ENCODE assay signal across 9 mouse cellular contexts in genomic region chr3:27708581-27708980, GRCm38 (mm10). TPM values are rescaled to one million over a fixed set of nuclear protein-coding genes. Genes with fewer than 3 reads are reported as not detected.
DNase-seq lines count a peak whose midpoint lies in the region; ATAC-seq and TF ChIP-seq lines count a peak whose summit lies in the region.
"Had no signal": no experiment of that assay in that cellular context is flagged by ENCODE, and none has a peak within 500 bp of the region (broad histone marks: within the 10 kb centered on the region; RNA-seq: fewer than 3 reads in every experiment).

No protein-coding gene starts in this region.

- H3K27ac ChIP-seq in layer of hippocampus, adult 2 months: no peak overlapping the region
- peak overlapping the region; percentile 97 for H3K27ac ChIP-seq in embryonic facial prominence, embryonic 15.5 days (replicated peaks)
- H3K27ac ChIP-seq in intestine, embryonic 16.5 days (ENCODE audit: low read length): no peak overlapping the region
- no peak overlapping the region for H3K27ac ChIP-seq in neural tube, embryonic 12.5 days
- no peak overlapping the region for H3K27ac ChIP-seq in thymus, adult 2 months (ENCODE audit: control insufficient read depth, insufficient read depth, low read length)

- peak overlapping the region; percentile 50 for H3K4me2 ChIP-seq in embryonic facial prominence, embryonic 15.5 days (replicated peaks)
- peak overlapping the region; percentile 75 for H3K4me2 ChIP-seq in intestine, embryonic 16.5 days (ENCODE audit: low read depth, low read length)
- peak overlapping the region; percentile 83 for H3K4me2 ChIP-seq in neural tube, embryonic 12.5 days (replicated peaks)

- 13% methylated on average over 5 of the region's 5 CpGs for WGBS in embryonic facial prominence, embryonic 15.5 days
- WGBS in intestine, embryonic 16.5 days: 29% methylated on average over 5 of the region's 5 CpGs
- WGBS in neural tube, embryonic 12.5 days: 23% methylated on average over 5 of the region's 5 CpGs
- WGBS in thymus, adult 2 months: 93% methylated on average over 5 of the region's 5 CpGs

- no peak for DNase-seq in layer of hippocampus, adult 2 months (ENCODE audit: low spot score in 2 of 2)
- no peak for DNase-seq in layer of hippocampus, postnatal 10 days (ENCODE audit: low spot score in 2 of 2)
- DNase-seq in thymus, adult 2 months: no peak
- DNase-seq in layer of hippocampus, postnatal 14 days (ENCODE audit: low spot score in 2 of 2): no peak
- DNase-seq in left cerebral cortex, postnatal 36 days (ENCODE audit: low spot score in 2 of 2): no peak
- DNase-seq: left cerebral cortex, postnatal 4 days had no signal

- intact Hi-C loops in left cerebral cortex, postnatal 36 days (cut with DNase I): loop anchor here (5.0 to 10.0 kb wide), 2 partner anchors 134 to 241 kb away; no protein-coding TSS in a partner anchor

- TF ChIP-seq CTCF in layer of hippocampus, adult 2 months (conservative IDR thresholded peaks at IDR 0.05): peak; percentile 37; the same call in 1 of the 2 replicates
- no peak for TF ChIP-seq CTCF in thymus, adult 2 months (IDR thresholded peaks at IDR 0.05; ENCODE audit: borderline replicate concordance, control insufficient read depth, extremely low read depth, insufficient read depth, low read length, poor library complexity)

- no peaks in the 10 kb centered on the region for H3K27me3 ChIP-seq in embryonic facial prominence, embryonic 15.5 days
- H3K27me3 ChIP-seq in intestine, embryonic 16.5 days (replicated peaks; ENCODE audit: control insufficient read depth, insufficient read depth, low read length): no peaks in the 10 kb centered on the region
- H3K27me3 ChIP-seq in neural tube, embryonic 12.5 days (replicated peaks): no peaks in the 10 kb centered on the region
- H3K27me3 ChIP-seq in thymus, adult 2 months (ENCODE audit: control insufficient read depth, insufficient read depth, low read length): peaks cover 13% of the 10 kb centered on the region

- H3K9ac ChIP-seq in embryonic facial prominence, embryonic 15.5 days: peak overlapping the region; percentile 69; the same call in 1 of the 2 replicates
- H3K9ac ChIP-seq in intestine, embryonic 16.5 days (ENCODE audit: low read depth, low read length): peak overlapping the region; percentile 96
- peak overlapping the region; percentile 90; the same call in 1 of the 2 replicates for H3K9ac ChIP-seq in neural tube, embryonic 12.5 days

- ATAC-seq in embryonic facial prominence, embryonic 15.5 days (ENCODE audit: insufficient number of reproducible peaks, low FRiP score, low TSS enrichment, low read depth): no peak
- ATAC-seq in intestine, embryonic 16.5 days: no peak
- no peak for ATAC-seq in neural tube, embryonic 12.5 days (ENCODE audit: low FRiP score, low read depth)

- H3K9me3 ChIP-seq in embryonic facial prominence, embryonic 15.5 days (replicated peaks): no peaks in the 10 kb centered on the region
- H3K9me3 ChIP-seq in intestine, embryonic 16.5 days (ENCODE audit: control insufficient read depth, low read length): no peaks in the 10 kb centered on the region
- H3K9me3 ChIP-seq in neural tube, embryonic 12.5 days: no peaks in the 10 kb centered on the region

- TF ChIP-seq POLR2A in thymus, adult 2 months (IDR thresholded peaks at IDR 0.05; ENCODE audit: control insufficient read depth, extremely low read depth, insufficient read depth, low read length, poor library complexity): no peak

- H3K4me3 ChIP-seq in layer of hippocampus, adult 2 months: peak overlapping the region; percentile 93
- peak overlapping the region; percentile 94 for H3K4me3 ChIP-seq in embryonic facial prominence, embryonic 15.5 days (replicated peaks)
- H3K4me3 ChIP-seq in intestine, embryonic 16.5 days (ENCODE audit: low read length): peak overlapping the region; percentile 95
- H3K4me3 ChIP-seq in neural tube, embryonic 12.5 days: peak overlapping the region; percentile 81
- H3K4me3 ChIP-seq in thymus, adult 2 months (ENCODE audit: control insufficient read depth, insufficient read depth, low read length): no peak overlapping the region

- H3K36me3 ChIP-seq in embryonic facial prominence, embryonic 15.5 days: no peaks in the 10 kb centered on the region
- no peaks in the 10 kb centered on the region for H3K36me3 ChIP-seq in intestine, embryonic 16.5 days (ENCODE audit: control insufficient read depth, insufficient read depth, low read length)
- no peaks in the 10 kb centered on the region for H3K36me3 ChIP-seq in neural tube, embryonic 12.5 days
- no peaks in the 10 kb centered on the region for H3K36me3 ChIP-seq in thymus, adult 2 months (ENCODE audit: control insufficient read depth, insufficient read depth, low read length)

- peaks cover 32% of the 10 kb centered on the region for H3K4me1 ChIP-seq in embryonic facial prominence, embryonic 15.5 days
- H3K4me1 ChIP-seq in intestine, embryonic 16.5 days (ENCODE audit: control insufficient read depth, insufficient read depth, low read length): peaks cover 31% of the 10 kb centered on the region
- peaks cover 8% of the 10 kb centered on the region; the same call in 1 of the 2 replicates for H3K4me1 ChIP-seq in neural tube, embryonic 12.5 days
- H3K4me1 ChIP-seq in thymus, adult 2 months (replicated peaks; ENCODE audit: control insufficient read depth, insufficient read depth, low read length): peaks cover 4% of the 10 kb centered on the region; the same call in 1 of the 2 replicates

RNA-seq across cellular contexts. Expression of gene Fndc3b, which starts 2.5 kb away (rescaled TPM):
- 10 to 100 TPM; 18.9 to 26.2 TPM for total RNA-seq in layer of hippocampus, adult 2 months (2021)
- 10 to 100 TPM; 28.4 to 31.3 TPM for total RNA-seq in layer of hippocampus, postnatal 10 days (2021)
- 31.8 and 33.9 TPM in 2 replicates for polyA plus RNA-seq in embryonic facial prominence, embryonic 15.5 days (2015; fragmentation: Nextera tagmentation; extraction: Ambion mirVana)
- polyA plus RNA-seq in intestine, embryonic 16.5 days (2015; fragmentation: Nextera tagmentation; extraction: Ambion mirVana): 14.0 and 15.4 TPM in 2 replicates
- 14.4 and 16.0 TPM in 2 replicates for polyA plus RNA-seq in neural tube, embryonic 12.5 days (2016; fragmentation: Nextera tagmentation; extraction: Ambion mirVana)
- 3.8 and 4.7 TPM in 2 replicates for polyA plus RNA-seq in thymus, adult 2 months (2012; rRNA removed)
- total RNA-seq in layer of hippocampus, postnatal 14 days (2021): 10 to 100 TPM; 23.7 to 31.1 TPM
- total RNA-seq in left cerebral cortex, postnatal 36 days (2021): 10 to 100 TPM; 18.8 to 29.2 TPM
